Mouse (Mus musculus): ENCODE data around the gene Ece1.

Gene Ece1

GRCm38 (mm10) chr4:137919116-137919515 lies 57.1 kb downstream of the Ece1 start:
- no peak for DNase-seq

GRCm38 (mm10) chr4:137920005-137920404 lies 58.0 kb downstream of the Ece1 start:
- DNase-seq = no peak

GRCm38 (mm10) chr4:137920500-137920961 lies 58.5 kb downstream of the Ece1 start:
- no peak for DNase-seq

- DNase-seq = no peak
These were observed 59.5 kb downstream of the Ece1 start for GRCm38 (mm10) chr4:137921510-137921909.

GRCm38 (mm10) chr4:137923052-137923451 lies 61.0 kb downstream of the Ece1 start:
- DNase-seq = no peak

GRCm38 (mm10) chr4:137925176-137925575 lies 63.1 kb downstream of the Ece1 start:
- no peak for DNase-seq

DNA sequence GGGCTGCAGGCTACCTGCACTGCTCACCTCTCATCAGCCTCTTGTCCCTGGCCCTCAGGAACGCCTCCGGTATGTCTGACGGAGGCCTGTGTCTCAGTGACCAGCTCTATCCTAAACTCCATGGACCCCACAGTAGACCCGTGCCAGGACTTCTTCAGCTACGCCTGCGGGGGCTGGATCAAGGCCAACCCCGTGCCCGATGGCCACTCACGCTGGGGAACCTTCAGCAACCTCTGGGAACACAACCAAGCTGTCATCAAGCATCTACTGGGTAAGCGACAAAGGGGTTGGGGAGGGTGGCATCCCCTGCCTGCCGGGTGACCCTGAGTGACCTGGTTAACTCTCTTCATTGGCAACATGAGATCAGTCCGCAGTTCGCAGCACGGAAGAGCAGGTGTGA lies 64.1 kb downstream of the Ece1 start:
- DNase-seq = no peak

DNA sequence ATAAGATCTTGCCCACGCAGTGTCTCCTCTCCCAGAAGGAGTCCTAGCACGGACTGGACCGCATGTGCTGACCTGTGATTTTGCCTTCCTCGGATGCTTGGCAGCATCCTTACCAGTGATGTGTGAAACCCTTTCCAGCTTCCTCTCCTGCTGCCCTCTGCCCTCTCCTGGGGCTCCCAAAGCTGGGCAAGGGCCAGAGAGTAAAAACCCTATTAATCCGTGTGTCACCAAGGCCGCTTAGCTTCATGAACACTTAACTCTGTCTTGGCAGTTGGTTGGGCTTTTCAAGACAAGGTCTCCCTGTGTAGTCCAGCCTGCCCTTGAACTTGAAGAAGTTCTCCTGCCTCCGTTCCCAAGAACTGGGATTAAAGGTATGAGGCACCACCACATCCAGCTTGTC lies 65.1 kb downstream of the Ece1 start:
- no peak for DNase-seq

GRCm38 (mm10) chr4:137927741-137928535 lies 65.9 kb downstream of the Ece1 start:
- no peak for DNase-seq

DNA sequence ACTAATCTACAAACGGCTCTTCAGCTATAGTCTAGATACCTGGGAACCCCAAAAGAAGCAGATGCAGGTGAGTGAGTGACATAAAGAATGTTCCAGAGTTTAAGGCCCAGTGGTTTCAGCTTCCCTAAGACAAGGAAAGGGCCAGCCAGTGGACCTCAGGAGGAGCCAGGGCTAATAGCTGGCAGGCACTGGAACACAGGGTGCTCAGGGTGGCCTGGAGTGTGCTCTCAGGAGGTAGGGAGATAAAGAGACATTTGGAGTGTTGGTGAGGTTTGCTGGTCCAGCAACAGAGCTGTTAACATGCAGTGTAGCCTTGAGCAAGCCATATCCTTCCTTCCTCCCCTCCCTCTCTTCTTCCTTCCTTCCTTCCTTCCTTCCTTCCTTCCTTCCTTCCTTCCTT lies 66.8 kb downstream of the Ece1 start:
- no peak for DNase-seq

- no peak for DNase-seq
These were observed 67.4 kb downstream of the Ece1 start for GRCm38 (mm10) chr4:137929341-137930016.

GRCm38 (mm10) chr4:137930500-137931008 lies 68.5 kb downstream of the Ece1 start:
- DNase-seq = no peak

DNA sequence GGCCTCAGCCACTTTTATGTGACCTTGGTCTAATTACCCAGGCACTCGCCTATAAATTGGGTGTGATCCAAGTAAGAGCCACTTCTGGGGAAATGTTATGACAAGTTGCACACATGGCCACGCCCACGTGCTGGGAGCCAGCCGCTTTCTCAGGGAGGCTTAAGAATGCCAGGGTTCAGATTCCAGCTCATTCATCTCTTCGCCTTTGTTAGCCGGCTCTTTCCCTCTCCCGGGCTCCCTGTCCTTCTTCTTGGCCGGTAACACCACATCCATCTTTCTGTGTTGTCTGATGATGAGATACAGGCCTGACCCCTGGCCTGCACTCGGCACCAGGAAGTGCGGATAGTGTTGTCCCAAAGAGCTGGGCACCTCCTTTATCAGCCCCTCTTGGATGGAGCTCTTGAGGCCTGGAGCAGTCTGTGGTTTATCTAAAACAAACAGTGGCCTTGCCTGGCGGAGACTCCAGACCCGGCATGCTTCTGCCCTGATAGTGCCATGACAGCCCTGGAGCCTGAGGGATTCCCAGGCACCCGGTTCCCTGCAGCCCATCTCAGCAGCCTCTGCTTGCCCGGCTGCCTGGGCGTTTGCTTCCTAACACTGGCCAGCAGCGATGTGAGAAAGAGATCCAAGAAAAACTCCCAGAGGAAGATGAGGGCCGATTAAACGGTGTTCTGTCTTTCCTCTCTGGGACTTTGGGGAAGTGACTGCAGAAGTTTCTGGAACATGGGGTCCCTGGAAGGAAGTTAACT lies 69.1 kb downstream of the Ece1 start:
- no peak for DNase-seq

GRCm38 (mm10) chr4:137932554-137933178 lies 70.6 kb downstream of the Ece1 start:
- no peak for DNase-seq

GRCm38 (mm10) chr4:137933328-137933727 lies 71.3 kb downstream of the Ece1 start:
- no peak for DNase-seq

GRCm38 (mm10) chr4:137936134-137936533 lies 74.1 kb downstream of the Ece1 start:
- DNase-seq = no peak

DNA sequence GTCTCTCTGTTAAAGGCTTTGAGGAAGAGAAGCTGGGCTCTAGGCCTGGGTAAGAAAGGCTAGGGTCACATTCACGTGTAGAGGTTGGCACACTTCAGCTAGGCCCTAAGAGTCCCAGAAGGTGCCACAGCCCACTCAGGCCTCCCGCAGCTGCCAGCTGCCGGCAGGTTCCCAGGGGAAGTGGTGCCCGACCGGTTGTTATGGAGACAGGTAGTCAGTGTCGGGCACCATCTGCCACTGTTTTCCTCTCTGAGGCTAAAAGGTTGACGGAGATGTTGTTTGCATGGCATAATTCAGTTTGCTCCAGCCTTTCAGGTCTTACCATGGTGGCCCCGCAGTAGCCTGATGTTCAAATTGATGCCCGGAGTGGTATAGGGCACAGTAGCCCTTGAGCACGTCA lies 78.0 kb downstream of the Ece1 start:
- DNase-seq = no peak

DNA sequence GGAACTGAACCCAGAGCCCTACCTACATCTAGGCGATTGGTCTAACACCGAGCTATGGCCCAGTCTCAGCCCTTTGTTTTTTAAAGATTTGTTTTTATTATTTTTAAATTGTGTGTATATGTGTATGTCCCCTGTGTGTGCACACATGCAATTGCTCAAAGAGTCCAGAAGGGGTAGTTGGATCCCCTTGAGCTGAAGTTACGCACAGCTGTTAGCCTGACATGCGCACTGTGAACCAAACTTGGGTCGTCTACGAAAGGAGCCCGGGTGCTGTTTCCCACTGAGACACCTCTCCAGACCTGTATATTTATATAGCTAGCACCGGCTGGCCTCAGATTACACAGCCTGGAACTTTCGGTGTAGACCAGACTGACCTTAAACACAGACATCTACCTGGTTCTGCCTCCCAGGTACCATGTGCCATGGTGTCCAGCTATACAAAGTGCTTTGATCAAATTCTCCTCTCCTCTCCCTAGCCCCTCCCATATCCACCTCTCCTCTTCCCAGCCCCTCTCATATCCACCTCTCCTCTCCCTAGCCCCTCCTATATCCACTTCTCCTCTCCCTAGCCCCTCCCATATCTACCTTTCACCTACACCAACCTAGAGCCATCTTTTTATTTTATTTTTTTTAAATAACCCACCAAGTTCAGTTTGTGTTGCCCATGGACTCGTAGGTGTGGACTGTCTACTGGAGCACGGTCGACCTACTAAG lies 79.3 kb downstream of the Ece1 start:
- no peak for DNase-seq

DNA sequence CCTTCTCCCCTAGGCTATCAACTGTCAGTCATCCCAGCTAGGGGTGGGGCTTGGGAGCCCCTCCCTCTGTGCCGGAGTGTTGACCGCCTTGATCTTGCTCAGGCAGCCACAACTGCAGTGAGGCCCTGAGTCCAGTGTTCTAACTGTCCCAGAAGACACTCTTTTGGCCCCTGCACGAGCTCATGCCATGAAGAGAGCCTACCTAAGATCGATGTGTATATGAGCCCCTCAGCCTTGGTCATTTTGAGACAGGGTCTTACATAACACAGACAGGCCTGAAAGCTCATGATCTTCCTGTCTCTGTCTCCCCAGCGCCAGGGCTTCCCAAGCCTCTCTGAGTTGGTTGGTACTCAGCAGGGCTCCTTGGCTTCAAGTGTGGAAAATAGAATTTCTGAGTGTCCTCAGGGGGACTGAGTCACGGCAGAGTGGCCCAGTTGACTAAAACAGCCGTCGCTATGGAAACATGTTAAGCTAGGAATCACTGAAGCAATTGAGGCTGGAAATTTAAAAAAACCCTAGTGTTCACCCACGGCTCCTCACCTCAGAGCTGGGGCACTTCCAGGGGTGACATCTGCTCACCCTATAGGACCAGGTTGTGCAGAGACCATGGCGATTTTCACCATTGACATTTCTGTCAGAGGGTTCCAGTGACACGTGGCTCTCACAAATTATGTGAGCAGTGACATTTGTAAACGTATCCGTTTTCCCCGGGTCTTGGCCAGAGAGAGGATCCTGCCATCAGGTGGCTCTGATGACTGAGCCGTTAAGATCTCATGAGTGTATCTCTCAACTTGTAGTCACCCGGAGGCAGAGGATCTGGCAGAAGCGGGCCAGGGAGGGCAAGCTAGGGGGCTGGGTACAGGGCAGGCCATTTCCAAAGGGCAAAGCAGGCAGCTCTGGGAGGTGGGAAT lies 80.1 kb downstream of the Ece1 start:
- peak; percentile 50 for DNase-seq

- DNase-seq = no peak
These were observed 80.9 kb downstream of the Ece1 start for GRCm38 (mm10) chr4:137942782-137943486.
